Mouse (Mus musculus): ENCODE measurements around the gene Tmed9.

DNA sequence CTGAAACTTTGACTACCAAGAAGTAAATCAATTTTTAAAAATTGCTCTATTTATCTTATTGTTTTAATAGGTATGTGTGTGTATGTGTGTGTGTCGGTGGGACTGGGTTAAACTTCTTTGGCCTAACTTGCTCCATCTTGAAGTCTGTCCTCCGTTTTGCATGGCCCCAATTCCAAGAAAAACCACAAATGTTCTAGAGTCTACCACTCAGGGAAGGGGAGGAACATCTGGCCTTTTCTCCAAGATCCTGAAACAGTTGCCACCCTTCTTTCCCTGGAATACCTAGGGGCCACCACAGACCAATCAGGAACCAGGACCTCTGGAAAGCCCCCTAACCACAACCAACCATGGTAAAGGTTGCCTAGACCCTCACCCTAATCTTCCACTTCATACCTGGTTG, 1.6 kb upstream of the Tmed9 start:
- no peak for TF ChIP-seq CTCF (IDR thresholded peaks at IDR 0.05; ENCODE audit: control insufficient read depth, insufficient read depth, insufficient replicate concordance, low read depth, low read length)
- no peak for TF ChIP-seq POLR2A (IDR thresholded peaks at IDR 0.05; ENCODE audit: control insufficient read depth, low read depth, low read length)

Measured in testis, adult 2 months (tissue).